Mouse (Mus musculus): ENCODE data around the gene Lcn5. TPM values are rescaled to one million over a fixed set of nuclear protein-coding genes. Genes with fewer than 3 reads are reported as not detected.

The Lcn5 gene
- total and polyA plus RNA-seq, 3 experiments = not detected

- Histone ChIP-seq H3K79me2 (ENCODE audit: control insufficient read depth, insufficient read depth, low read length, poor library complexity) (no peaks in the 10 kb centered on the region), H3K9me3 (replicated peaks; ENCODE audit: insufficient read depth, low read length) (no peaks in the 10 kb centered on the region), H3K4me1 (ENCODE audit: control insufficient read depth in 1 of 2, insufficient read depth in 2 of 2, low read length in 2 of 2) (no peaks in the 10 kb centered on the region), H3K36me3 (ENCODE audit: control insufficient read depth in 1 of 2, insufficient read depth in 2 of 2, low read length in 2 of 2) (no peaks in the 10 kb centered on the region), H3K4me3 (ENCODE audit: control insufficient read depth in 1 of 2, insufficient read depth in 1 of 2, low read depth in 2 of 2, low read length in 2 of 2) (no peak overlapping the region), H3K9ac (ENCODE audit: control insufficient read depth, low read depth, low read length, poor library complexity, severe bottlenecking) (no peak overlapping the region), H3K27me3 (ENCODE audit: control insufficient read depth in 1 of 2, insufficient read depth in 2 of 2, low read length in 2 of 2) (peaks cover 0 to 4% of the 10 kb centered on the region in 2 experiments; a peak in 1 of 4 replicates), H3K27ac (ENCODE audit: control insufficient read depth, low read depth, low read length) (no peak overlapping the region)
- no peak for TF ChIP-seq USF2 (IDR thresholded peaks at IDR 0.05; ENCODE audit: borderline replicate concordance in 1 of 2, insufficient read depth in 1 of 2, low read depth in 1 of 2, low read length in 2 of 2)
- TF ChIP-seq NELFE (IDR thresholded peaks at IDR 0.05; ENCODE audit: low read depth, low read length) = no peak
- TF ChIP-seq MXI1 (IDR thresholded peaks at IDR 0.05; ENCODE audit: low read depth, low read length) = no peak
- no peak for TF ChIP-seq UBTF (IDR thresholded peaks at IDR 0.05; ENCODE audit: borderline replicate concordance, insufficient read depth, low read depth, low read length)
- no peak for TF ChIP-seq MAFK (IDR thresholded peaks at IDR 0.05; ENCODE audit: borderline replicate concordance, low read depth, low read length)
- no peak for TF ChIP-seq ZMIZ1 (IDR thresholded peaks at IDR 0.05; ENCODE audit: low read depth, low read length)
- no peak for TF ChIP-seq EP300 (IDR thresholded peaks at IDR 0.05; ENCODE audit: low read depth in 1 of 2, low read length in 2 of 2)
- no peak for TF ChIP-seq ZKSCAN1 (IDR thresholded peaks at IDR 0.05; ENCODE audit: low read depth, low read length)
- DNase-seq (ENCODE audit: low read depth, low spot score) = no peak
Observed at GRCm38 (mm10) chr2:25628738-25629137, 29.0 kb upstream of the Lcn5 start.

DNA sequence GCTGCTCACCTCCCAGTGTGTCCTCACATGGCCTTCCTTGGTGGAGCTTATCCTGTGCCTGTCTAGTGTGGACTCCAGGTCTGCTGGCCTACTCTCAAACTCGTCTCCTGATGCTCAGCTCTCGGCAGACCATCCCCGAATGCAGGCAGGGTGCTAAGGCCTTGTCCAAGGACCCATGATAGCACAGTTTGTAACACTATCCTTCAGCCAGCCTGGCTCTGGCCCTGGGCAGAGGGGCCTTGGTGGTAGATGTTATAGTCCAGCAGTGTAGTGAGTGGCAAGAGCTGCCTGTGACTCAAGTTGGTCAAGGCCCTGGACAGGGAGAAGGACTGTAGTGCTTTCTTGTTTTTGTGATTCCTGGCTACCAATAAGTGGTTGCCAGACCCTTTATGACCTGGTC, 24.1 kb upstream of the Lcn5 start:
- Histone ChIP-seq H3K36me3 (ENCODE audit: control insufficient read depth in 1 of 2, insufficient read depth in 2 of 2, low read length in 2 of 2) (no peaks in the 10 kb centered on the region), H3K9me3 (replicated peaks; ENCODE audit: insufficient read depth, low read length) (no peaks in the 10 kb centered on the region), H3K9ac (ENCODE audit: control insufficient read depth, low read depth, low read length, poor library complexity, severe bottlenecking) (no peak overlapping the region), H3K27me3 (ENCODE audit: control insufficient read depth in 1 of 2, insufficient read depth in 2 of 2, low read length in 2 of 2) (peaks cover 0 to 4% of the 10 kb centered on the region in 2 experiments; a peak in 1 of 4 replicates), H3K79me2 (ENCODE audit: control insufficient read depth, insufficient read depth, low read length, poor library complexity) (no peaks in the 10 kb centered on the region), H3K4me3 (ENCODE audit: control insufficient read depth in 1 of 2, insufficient read depth in 1 of 2, low read depth in 2 of 2, low read length in 2 of 2) (no peak overlapping the region), H3K4me1 (ENCODE audit: control insufficient read depth in 1 of 2, insufficient read depth in 2 of 2, low read length in 2 of 2) (no peaks in the 10 kb centered on the region), H3K27ac (ENCODE audit: control insufficient read depth, low read depth, low read length) (no peak overlapping the region)
- no peak for DNase-seq (ENCODE audit: low read depth, low spot score)
- no peak for TF ChIP-seq RCOR1 (IDR thresholded peaks at IDR 0.05; ENCODE audit: low read depth, low read length)

GRCm38 (mm10) chr2:25634046-25634445, 23.7 kb upstream of the Lcn5 start:
- TF ChIP-seq HCFC1 (IDR thresholded peaks at IDR 0.05; ENCODE audit: low read depth, low read length) (no peak), CTCF (IDR thresholded peaks at IDR 0.05 in 2 of 3, conservative IDR thresholded peaks at IDR 0.05 in 1 of 3; ENCODE audit: control insufficient read depth in 1 of 3, insufficient read depth in 1 of 3, low read depth in 2 of 3, low read length in 3 of 3, poor library complexity in 1 of 3, severe bottlenecking in 1 of 3) (0 out of 6 replicates have a peak, but pooled peaks of 1 of the 3 experiments have one; percentile 3)
- H3K9ac ChIP-seq (ENCODE audit: control insufficient read depth, low read depth, low read length, poor library complexity, severe bottlenecking) = no peak overlapping the region
- H3K4me1 ChIP-seq (ENCODE audit: control insufficient read depth in 1 of 2, insufficient read depth in 2 of 2, low read length in 2 of 2) = no peaks in the 10 kb centered on the region
- no peaks in the 10 kb centered on the region for H3K36me3 ChIP-seq (ENCODE audit: control insufficient read depth in 1 of 2, insufficient read depth in 2 of 2, low read length in 2 of 2)
- H3K79me2 ChIP-seq (ENCODE audit: control insufficient read depth, insufficient read depth, low read length, poor library complexity) = no peaks in the 10 kb centered on the region
- no peaks in the 10 kb centered on the region for H3K9me3 ChIP-seq (replicated peaks; ENCODE audit: insufficient read depth, low read length)
- H3K27me3 ChIP-seq (ENCODE audit: control insufficient read depth in 1 of 2, insufficient read depth in 2 of 2, low read length in 2 of 2) = peaks cover 0 to 2% of the 10 kb centered on the region in 2 experiments; a peak in 1 of 4 replicates
- H3K27ac ChIP-seq (ENCODE audit: control insufficient read depth, low read depth, low read length) = no peak overlapping the region
- no peak overlapping the region for H3K4me3 ChIP-seq (ENCODE audit: control insufficient read depth in 1 of 2, insufficient read depth in 1 of 2, low read depth in 2 of 2, low read length in 2 of 2)
- DNase-seq (ENCODE audit: low read depth, low spot score) = no peak

Measured in MEL (cell line).